Mouse (Mus musculus) forebrain, embryonic 16.5 days (tissue): ENCODE measurements around the gene Slc25a14. TPM values are rescaled to one million over a fixed set of nuclear protein-coding genes. Genes with fewer than 3 reads are reported as not detected.

Experiments
- ATAC-seq: fragments of 200-750 bp; cut with Nextera tagmentation; 2 replicates; pipeline ENCODE4 v1.8.0; 2017; ENCODE audit warnings: mild to moderate bottlenecking, moderate library complexity
- H3K27ac ChIP-seq: fragments of 300-500 bp; sonication (generic); 2 replicates; pipeline ENCODE4 v1.5.1; 2014; ENCODE audit warnings: low read length, control low read depth
- H3K27me3 ChIP-seq: fragments of 300-500 bp; sonication (generic); replicated peaks from 2 replicates; pipeline ENCODE4 v1.6.1; 2014; ENCODE audit warnings: low read length; ENCODE audit not compliant: control insufficient read depth, insufficient read depth
- H3K36me3 ChIP-seq: fragments of 300-500 bp; sonication (generic); 2 replicates; pipeline ENCODE4 v1.6.1; 2014; ENCODE audit not compliant: control insufficient read depth, insufficient read depth
- H3K4me1 ChIP-seq: fragments of 300-500 bp; sonication (generic); replicated peaks from 2 replicates; pipeline ENCODE4 v1.6.1; 2014; ENCODE audit warnings: low read length; ENCODE audit not compliant: control insufficient read depth, insufficient read depth
- H3K4me2 ChIP-seq: fragments of 300-500 bp; sonication (generic); 2 replicates; pipeline ENCODE4 v1.6.1; 2014; ENCODE audit warnings: mild to moderate bottlenecking, low read length, control low read depth
- H3K4me3 ChIP-seq: fragments of 300-500 bp; sonication (generic); replicated peaks from 2 replicates; pipeline ENCODE4 v1.5.1; 2014; ENCODE audit warnings: mild to moderate bottlenecking, low read length, control low read depth
- H3K9ac ChIP-seq: fragments of 300-500 bp; sonication (generic); replicated peaks from 2 replicates; pipeline ENCODE4 v1.6.1; 2014; ENCODE audit warnings: low read depth, low read length, control low read depth
- H3K9me3 ChIP-seq: fragments of 300-500 bp; sonication (generic); 2 replicates; pipeline ENCODE4 v1.6.1; 2016; ENCODE audit warnings: low read length; ENCODE audit not compliant: control insufficient read depth
- WGBS: fragments of 180-500 bp; shearing (Covaris S2); extraction: QIAGEN DNeasy Blood & Tissue Kit; methylation state at CpG from one replicate; pipeline ENCODE4 v1.1.7; 2014; 5-methylcytosine and 5-hydroxymethylcytosine counted together
- microRNA-seq: library from miRNA; unstranded; fragments of <30 nt; microRNA quantifications from one replicate; pipeline ENCODE4, GENCODE M21; 2017
- polyA plus RNA-seq: library from polyadenylated mRNA; unstranded; fragments of >200 nt; fragmentation: Nextera tagmentation; extraction: Ambion mirVana; gene quantifications from 2 replicates; pipeline ENCODE4 v1.2.1, GENCODE M21; 2015

Gene Slc25a14
- polyA plus RNA-seq, 1 experiment from 2014 or later: 54.6 TPM

GRCm38 (mm10) chrX:48709701-48710100, 86.5 kb downstream of the Slc25a14 start:
- 88% methylated on average over 10 of the region's 10 CpGs for WGBS
- H3K4me1 ChIP-seq: no peaks in the 10 kb centered on the region
- ATAC-seq: no peak
- H3K27ac ChIP-seq: no peak overlapping the region
- no peak overlapping the region for H3K4me3 ChIP-seq
- H3K4me2 ChIP-seq: no peak overlapping the region
- H3K27me3 ChIP-seq: no peaks in the 10 kb centered on the region
- no peaks in the 10 kb centered on the region for H3K36me3 ChIP-seq
- H3K9ac ChIP-seq: no peak overlapping the region
- no peaks in the 10 kb centered on the region for H3K9me3 ChIP-seq

Small RNAs within 50 kb of the gene (microRNA-seq; reads per million reads assigned to microRNA genes)
- gene Gm27828: not detected

Other genes starting within 250 kb of the Slc25a14 start
- 0.32 and 0.57 TPM in 2 replicates for gene Elf4, start 160.3 kb upstream of the Slc25a14 start, polyA plus RNA-seq
- gene Aifm1, start 109.8 kb upstream of the Slc25a14 start, polyA plus RNA-seq: 47.7 and 52.7 TPM in 2 replicates
- 89.3 and 101 TPM in 2 replicates for gene Rab33a, start 104.1 kb upstream of the Slc25a14 start, polyA plus RNA-seq
- 12.7 and 13.0 TPM in 2 replicates for gene Zfp280c, start 28.9 kb upstream of the Slc25a14 start, polyA plus RNA-seq
- gene Gpr119, start 51.1 kb downstream of the Slc25a14 start, polyA plus RNA-seq: not detected in 2 replicates
- 22.6 and 23.3 TPM in 2 replicates for gene Rbmx2, start 71.6 kb downstream of the Slc25a14 start, polyA plus RNA-seq